Mouse (Mus musculus): Measurements from ENCODE around the gene Slc47a1.
A peak's percentile ranks its signal among the peaks of the same experiment; 100 is the strongest.

The Slc47a1 gene

GRCm38 (mm10) chr11:61366517-61367273, 11.4 kb downstream of the Slc47a1 start:
- no peak for DNase-seq

- no peak for DNase-seq
These were observed 12.2 kb downstream of the Slc47a1 start for GRCm38 (mm10) chr11:61365938-61366337.

- no peak for DNase-seq
These were observed 14.0 kb downstream of the Slc47a1 start for GRCm38 (mm10) chr11:61364096-61364495.

- no peak for DNase-seq
These were observed 16.5 kb downstream of the Slc47a1 start for GRCm38 (mm10) chr11:61361515-61362190.

GRCm38 (mm10) chr11:61356600-61356999, 21.5 kb downstream of the Slc47a1 start:
- no peak for DNase-seq

GRCm38 (mm10) chr11:61356111-61356510, 22.0 kb downstream of the Slc47a1 start:
- DNase-seq: no peak

- no peak for DNase-seq
These were observed 22.8 kb downstream of the Slc47a1 start for GRCm38 (mm10) chr11:61355351-61355750.

- no peak for DNase-seq
These were observed 23.8 kb downstream of the Slc47a1 start for GRCm38 (mm10) chr11:61354346-61354745.

- DNase-seq: no peak
These were observed 25.1 kb downstream of the Slc47a1 start for GRCm38 (mm10) chr11:61353038-61353437.

GRCm38 (mm10) chr11:61352138-61352651, 25.9 kb downstream of the Slc47a1 start:
- no peak for DNase-seq

- DNase-seq: peak; percentile 75 to 78
These were observed 28.8 kb downstream of the Slc47a1 start for GRCm38 (mm10) chr11:61349337-61349736.

- DNase-seq: no peak
These were observed 32.0 kb downstream of the Slc47a1 start for GRCm38 (mm10) chr11:61346133-61346532.

GRCm38 (mm10) chr11:61342505-61343420, 35.4 kb downstream of the Slc47a1 start, which contains the start of gene Slc47a2:
Gene Slc47a2, minus strand, starts transcription at chr11:61342860.
- DNase-seq: peak; percentile 31 to 55

- no peak for DNase-seq
These were observed 36.2 kb downstream of the Slc47a1 start for GRCm38 (mm10) chr11:61341971-61342370.

GRCm38 (mm10) chr11:61341233-61341632, 36.9 kb downstream of the Slc47a1 start:
- DNase-seq: no peak

GRCm38 (mm10) chr11:61340374-61340773, 37.8 kb downstream of the Slc47a1 start:
- no peak for DNase-seq

GRCm38 (mm10) chr11:61337586-61337985, 40.6 kb downstream of the Slc47a1 start:
- no peak for DNase-seq

GRCm38 (mm10) chr11:61320904-61321687, 57.0 kb downstream of the Slc47a1 start:
- DNase-seq: no peak

- no peak for DNase-seq
These were observed 58.1 kb downstream of the Slc47a1 start for GRCm38 (mm10) chr11:61319923-61320567.

GRCm38 (mm10) chr11:61319233-61319922, 58.8 kb downstream of the Slc47a1 start:
- no peak for DNase-seq

GRCm38 (mm10) chr11:61316864-61317263, 61.3 kb downstream of the Slc47a1 start:
- DNase-seq: no peak

Measured in B cell, adult 2 months (primary cell).